ENCODE assay signal across 19 mouse cellular contexts in genomic region chr2:135544882-135545281, GRCm38 (mm10).
DNase-seq lines count a peak whose midpoint lies in the region.
"Had no signal": no experiment of that assay in that cellular context is flagged by ENCODE, and none has a peak within 500 bp of the region (broad histone marks: within the 10 kb centered on the region; RNA-seq: fewer than 3 reads in every experiment).

No protein-coding gene starts in this region.

- DNase-seq in ES-CJ7 (ENCODE audit: low read depth, low spot score), result peak; percentile 38
- peak; percentile 32 for DNase-seq in R1 (ENCODE audit: low read depth, low spot score)
- peak; percentile 73 for DNase-seq in ZHBTc4 (ENCODE audit: low read depth, low spot score)
- no peak for DNase-seq in urinary bladder, adult 18-20 months (ENCODE audit: low spot score in 2 of 2)
- no peak for DNase-seq in urinary bladder, adult 2 months (ENCODE audit: low spot score)
- no peak for DNase-seq in ovary, postnatal 14 days (ENCODE audit: low spot score)
- DNase-seq: adrenal gland, adult 2 months; adrenal gland, adult 8-10 months; adrenal gland, postnatal 10 days; adrenal gland, postnatal 14 days; adrenal gland, postnatal 25 days; adrenal gland, postnatal 36 days; B cell, adult 2 months; cerebellum, adult 11 months; cerebellum, adult 11-12 months; cerebellum, adult 18-20 months; cerebellum, adult 2 months; cerebellum, adult 8-10 months; cerebellum, adult 9-10 months had no signal

Comparison
In these comparisons a context has a peak if more than half of its experiments do, and no peak if none do; other contexts are left out.
1. DNase-seq: peak in ES-CJ7 (single experiment), R1 (single experiment) and ZHBTc4 (single experiment); none in urinary bladder, adult 18-20 months (0 of 2), urinary bladder, adult 2 months (single experiment) and ovary, postnatal 14 days (single experiment).